Mouse (Mus musculus) thymus, adult 2 months (tissue): ENCODE results near the gene Thegl. TPM values are rescaled to one million over a fixed set of nuclear protein-coding genes. Genes with fewer than 3 reads are reported as not detected.

Source experiments
- DNase-seq: peaks from one replicate; pipeline ENCODE4 v3.0.0; 2021
- H3K27ac ChIP-seq: fragments of 200-500 bp; 2 replicates; pipeline ENCODE4 v1.5.1; 2012; ENCODE audit warnings: low read length, control low read depth; ENCODE audit not compliant: control insufficient read depth, insufficient read depth
- H3K27me3 ChIP-seq: fragments of 200-500 bp; 2 replicates; pipeline ENCODE4 v1.6.1; 2012; ENCODE audit warnings: mild to moderate bottlenecking, low read length, moderate library complexity, mixed read lengths; ENCODE audit not compliant: control insufficient read depth, insufficient read depth
- H3K36me3 ChIP-seq: fragments of 200-500 bp; 2 replicates; pipeline ENCODE4 v1.6.1; 2012; ENCODE audit warnings: mild to moderate bottlenecking, low read length, moderate library complexity; ENCODE audit not compliant: control insufficient read depth, insufficient read depth
- H3K4me1 ChIP-seq: fragments of 200-500 bp; replicated peaks from 2 replicates; pipeline ENCODE4 v1.6.1; 2012; ENCODE audit warnings: low read length; ENCODE audit not compliant: control insufficient read depth, insufficient read depth
- H3K4me3 ChIP-seq: fragments of 200-500 bp; 2 replicates; pipeline ENCODE4 v1.5.1; 2012; ENCODE audit warnings: mild to moderate bottlenecking, low read length, control low read depth, moderate library complexity; ENCODE audit not compliant: control insufficient read depth, insufficient read depth
- CTCF ChIP-seq: fragments of 200-500 bp; IDR thresholded peaks from 2 replicates; pipeline ENCODE4 v1.5.1; 2012; ENCODE audit warnings: mild to moderate bottlenecking, control low read depth, low read length, moderate library complexity, borderline replicate concordance; ENCODE audit not compliant: control insufficient read depth, poor library complexity, insufficient read depth; ENCODE audit errors: extremely low read depth
- POLR2A ChIP-seq: fragments of 200-500 bp; IDR thresholded peaks from 2 replicates; pipeline ENCODE4 v1.6.1; 2012; ENCODE audit warnings: mild to moderate bottlenecking, low read length, control low read depth, moderate library complexity; ENCODE audit not compliant: control insufficient read depth, poor library complexity, insufficient read depth; ENCODE audit errors: extremely low read depth
- WGBS: fragments of 180-500 bp; shearing (Covaris S2); methylation state at CpG from one replicate; pipeline ENCODE4 v1.1.7; 2018; 5-methylcytosine and 5-hydroxymethylcytosine counted together
- polyA plus RNA-seq: library from polyadenylated mRNA; depleted of rRNA; stranded (reverse); fragments of >200 nt; gene quantifications from 2 replicates; pipeline ENCODE4 v1.2.3, GENCODE M21; 2012; rRNA removed

The Thegl gene
- polyA plus RNA-seq, 1 experiment = not detected

GRCm38 (mm10) chr5:77100691-77101090 is 84.9 kb downstream of the Thegl start:
- TF ChIP-seq CTCF (no peak), POLR2A (no peak)
- Histone ChIP-seq H3K36me3 (no peaks in the 10 kb centered on the region), H3K27me3 (no peaks in the 10 kb centered on the region), H3K4me3 (no peak overlapping the region), H3K27ac (no peak overlapping the region), H3K4me1 (0 out of 2 replicates have a peak, but pooled peaks cover 2% of the 10 kb centered on the region)
- WGBS = 92% methylated on average over 6 of the region's 6 CpGs
- DNase-seq = no peak

- no peak overlapping the region for H3K4me3 ChIP-seq
- H3K27me3 ChIP-seq = no peaks in the 10 kb centered on the region
- TF ChIP-seq CTCF (no peak), POLR2A (no peak)
- WGBS = 95% methylated on average over 15 of the region's 15 CpGs
- no peaks in the 10 kb centered on the region for H3K36me3 ChIP-seq
- no peaks in the 10 kb centered on the region for H3K4me1 ChIP-seq
- H3K27ac ChIP-seq = no peak overlapping the region
- no peak for DNase-seq
These were observed 86.9 kb downstream of the Thegl start for GRCm38 (mm10) chr5:77102522-77103365.

GRCm38 (mm10) chr5:77107146-77107822 is 91.5 kb downstream of the Thegl start:
- H3K4me3 ChIP-seq = no peak overlapping the region
- WGBS = 91% methylated on average over 11 of the region's 11 CpGs
- no peaks in the 10 kb centered on the region for H3K27me3 ChIP-seq
- no peak for TF ChIP-seq CTCF
- TF ChIP-seq POLR2A = no peak
- H3K27ac ChIP-seq = no peak overlapping the region
- no peaks in the 10 kb centered on the region for H3K4me1 ChIP-seq
- H3K36me3 ChIP-seq = no peaks in the 10 kb centered on the region
- no peak for DNase-seq

GRCm38 (mm10) chr5:77108806-77109205 is 93.0 kb downstream of the Thegl start:
- TF ChIP-seq POLR2A (no peak), CTCF (no peak)
- DNase-seq = no peak
- H3K36me3 ChIP-seq = no peaks in the 10 kb centered on the region
- no peak overlapping the region for H3K4me3 ChIP-seq
- H3K27me3 ChIP-seq = no peaks in the 10 kb centered on the region
- 94% methylated on average over 6 of the region's 6 CpGs for WGBS
- no peak overlapping the region for H3K27ac ChIP-seq
- no peaks in the 10 kb centered on the region for H3K4me1 ChIP-seq

GRCm38 (mm10) chr5:77109814-77110213 is 94.0 kb downstream of the Thegl start:
- Histone ChIP-seq H3K4me3 (no peak overlapping the region), H3K36me3 (no peaks in the 10 kb centered on the region), H3K4me1 (no peaks in the 10 kb centered on the region), H3K27ac (no peak overlapping the region), H3K27me3 (no peaks in the 10 kb centered on the region)
- WGBS = 88% methylated on average over 2 of the region's 2 CpGs
- TF ChIP-seq CTCF = no peak
- TF ChIP-seq POLR2A = no peak
- no peak for DNase-seq

Other genes with a start within 250 kb of the Thegl start
- gene Aasdh, start 110.5 kb upstream of the Thegl start, polyA plus RNA-seq = 10.7 and 12.1 TPM in 2 replicates
- gene Paics, start 64.7 kb upstream of the Thegl start, polyA plus RNA-seq = 70.4 and 75.9 TPM in 2 replicates
- gene Ppat, start 64.4 kb upstream of the Thegl start, polyA plus RNA-seq = 11.1 and 13.3 TPM in 2 replicates
- gene Srp72, start 41.3 kb upstream of the Thegl start, polyA plus RNA-seq = 30.4 and 36.2 TPM in 2 replicates
- gene Arl9, start 12.0 kb upstream of the Thegl start, polyA plus RNA-seq = not detected in 2 replicates
- 8.1 and 26.1 TPM in 2 replicates for gene Hopx, start 99.1 kb downstream of the Thegl start, polyA plus RNA-seq
- 0.33 and 1.3 TPM in 2 replicates for gene Spink2, start 195.4 kb downstream of the Thegl start, polyA plus RNA-seq
- gene Rest, start 249.5 kb downstream of the Thegl start, polyA plus RNA-seq = 14.0 and 18.4 TPM in 2 replicates